Mouse (Mus musculus) gastrocnemius, postnatal 4 days (tissue): ENCODE measurements around the gene Ttc28. TPM values are rescaled to one million over a fixed set of nuclear protein-coding genes. Genes with fewer than 3 reads are reported as not detected.

Experiments used
- DNase-seq, 2 experiments: peaks; one replicate each; pipeline ENCODE4 v3.0.0; 2021 to 2022; ENCODE audit warnings: low spot score in 2 of 2, mixed read lengths in 2 of 2
- total RNA-seq, 2 experiments: library from RNA; stranded (reverse); gene quantifications; 2 replicates each; pipeline ENCODE4 v1.2.3; 2021

The Ttc28 gene
- total RNA-seq, 2 experiments from 2014 or later = 27.1 to 33.1 TPM

- no peak for DNase-seq
Measured at GRCm38 (mm10) chr5:111006272-111007135, 126.9 kb downstream of the Ttc28 start.

- no peak for DNase-seq
Measured at GRCm38 (mm10) chr5:111007136-111007500, 127.5 kb downstream of the Ttc28 start.

GRCm38 (mm10) chr5:111007900-111008299 is 128.3 kb downstream of the Ttc28 start:
- no peak for DNase-seq

- no peak for DNase-seq
Measured at GRCm38 (mm10) chr5:111008431-111008830, 128.8 kb downstream of the Ttc28 start.

- DNase-seq = no peak
Measured at GRCm38 (mm10) chr5:111011271-111011670, 131.7 kb downstream of the Ttc28 start.

- DNase-seq = peak in 1 of 2 experiments; percentile 30
Measured at GRCm38 (mm10) chr5:111012064-111012463, 132.5 kb downstream of the Ttc28 start.

- no peak for DNase-seq
Measured at GRCm38 (mm10) chr5:111012587-111012986, 133.0 kb downstream of the Ttc28 start.

GRCm38 (mm10) chr5:111014960-111015359 is 135.4 kb downstream of the Ttc28 start:
- DNase-seq = no peak

- no peak for DNase-seq
Measured at GRCm38 (mm10) chr5:111017319-111017718, 137.7 kb downstream of the Ttc28 start.

- no peak for DNase-seq
Measured at GRCm38 (mm10) chr5:111022339-111022738, 142.7 kb downstream of the Ttc28 start.

- DNase-seq = no peak
Measured at GRCm38 (mm10) chr5:111022940-111023339, 143.3 kb downstream of the Ttc28 start.

- DNase-seq = no peak
Measured at GRCm38 (mm10) chr5:111024621-111025020, 145.0 kb downstream of the Ttc28 start.

GRCm38 (mm10) chr5:111025476-111025875 is 145.9 kb downstream of the Ttc28 start:
- DNase-seq = no peak

- DNase-seq = no peak
Measured at GRCm38 (mm10) chr5:111026209-111026608, 146.6 kb downstream of the Ttc28 start.

GRCm38 (mm10) chr5:111028340-111028739 is 148.7 kb downstream of the Ttc28 start:
- no peak for DNase-seq

- DNase-seq = no peak
Measured at GRCm38 (mm10) chr5:111028952-111029351, 149.3 kb downstream of the Ttc28 start.

GRCm38 (mm10) chr5:111032687-111033295 is 153.2 kb downstream of the Ttc28 start:
- no peak for DNase-seq

GRCm38 (mm10) chr5:111033489-111033888 is 153.9 kb downstream of the Ttc28 start:
- no peak for DNase-seq

GRCm38 (mm10) chr5:111037123-111037748 is 157.6 kb downstream of the Ttc28 start:
- no peak for DNase-seq

GRCm38 (mm10) chr5:111039771-111040170 is 160.2 kb downstream of the Ttc28 start:
- no peak for DNase-seq

GRCm38 (mm10) chr5:111041952-111042351 is 162.3 kb downstream of the Ttc28 start:
- DNase-seq = no peak

- no peak for DNase-seq
Measured at GRCm38 (mm10) chr5:111044193-111044592, 164.6 kb downstream of the Ttc28 start.
